Mouse (Mus musculus): Measurements from ENCODE around the gene Ldb3. TPM values are rescaled to one million over a fixed set of nuclear protein-coding genes. Genes with fewer than 3 reads are reported as not detected.

Ldb3 gene
- 1,000 to 10,000 TPM; 1,886 to 2,548 TPM for total RNA-seq (2021)
- long read RNA-seq, experiment 1, partial matches to known transcripts, result 170 of 256 reads
- long read RNA-seq, experiment 1, other reads (novel, unspliced or antisense), result 85 of 256 reads
- long read RNA-seq, experiment 2, partial matches to known transcripts, result 67 of 194 reads
- long read RNA-seq, experiment 2, other reads (novel, unspliced or antisense), result 127 of 194 reads

DNA sequence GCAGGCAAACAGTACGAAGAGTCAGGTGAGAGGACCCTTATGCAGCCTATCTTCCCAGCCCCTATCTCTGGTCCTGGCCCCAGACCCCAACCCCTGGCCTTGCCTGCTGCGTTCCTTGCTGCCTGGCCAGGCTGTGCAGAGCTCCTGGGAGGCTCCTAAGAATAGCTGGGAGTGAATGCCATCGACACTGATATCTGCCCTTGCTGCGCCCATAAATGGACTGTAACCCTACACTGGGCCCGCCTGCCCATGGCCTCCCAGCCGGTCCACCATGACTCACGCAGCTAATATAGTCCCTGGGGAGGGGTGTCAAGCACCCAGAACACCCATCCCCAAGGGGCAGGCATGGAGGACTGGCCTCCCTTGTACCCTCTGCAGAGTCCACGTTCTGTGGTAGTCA, at the start of gene Ldb3:
TSS of gene Ldb3 (minus strand) at position 185 of the 400 bp plus-strand sequence.
- DNase-seq, result peak; percentile 91
- intact Hi-C loops (cut with DNase I), result no loop called here
- H3K27ac ChIP-seq, result peak within 1 kb of the TSS; percentile 99
- no peak for TF ChIP-seq CTCF (IDR thresholded peaks at IDR 0.05)
- peak within 1 kb of the TSS; percentile 88 for H3K4me3 ChIP-seq

DNA sequence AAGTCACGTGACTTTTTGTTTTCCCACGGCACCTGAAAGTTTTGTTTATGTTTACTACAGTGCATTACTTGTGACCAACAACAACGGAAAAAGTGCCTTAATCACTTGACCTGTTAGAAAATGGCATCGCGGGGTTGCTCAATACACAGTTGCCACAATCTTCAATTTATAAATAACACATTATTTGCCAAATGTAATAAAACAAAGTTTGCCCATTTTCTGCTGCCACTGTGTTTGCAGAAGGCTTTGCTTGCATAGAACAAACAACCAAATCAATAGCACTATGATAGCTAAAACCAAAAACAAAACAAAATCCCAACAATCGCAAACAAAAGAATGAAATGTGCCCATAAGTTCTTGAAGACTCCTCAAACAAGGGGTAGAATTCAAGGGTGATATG, 47.2 kb upstream of the Ldb3 start:
- Histone ChIP-seq H3K4me3 (no peak overlapping the region), H3K27ac (no peak overlapping the region)
- no peak for TF ChIP-seq CTCF (IDR thresholded peaks at IDR 0.05)
- intact Hi-C loops (cut with DNase I), result no loop called here
- no peak for DNase-seq

DNA sequence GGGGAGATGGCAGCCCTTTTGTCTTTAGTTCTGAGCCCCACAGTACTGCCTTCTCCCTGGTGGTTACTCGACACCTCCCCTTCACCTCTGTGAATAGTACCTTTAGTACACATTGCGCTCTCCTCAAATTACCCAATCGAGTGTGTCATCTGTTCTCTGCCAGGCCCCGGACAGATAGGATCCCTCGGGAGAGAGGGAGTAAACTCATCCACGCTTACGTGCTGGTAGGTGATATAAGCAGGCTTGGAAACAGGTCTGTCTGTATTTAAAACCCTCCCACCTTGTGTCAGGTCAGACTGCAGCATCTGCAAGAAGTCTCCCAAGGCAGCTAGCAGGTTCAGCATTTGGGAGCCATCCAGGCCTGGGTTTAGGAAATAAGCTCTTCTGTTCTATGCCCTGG, 46.7 kb upstream of the Ldb3 start:
- no peak overlapping the region for H3K27ac ChIP-seq
- DNase-seq, result no peak
- no peak for TF ChIP-seq CTCF (IDR thresholded peaks at IDR 0.05)
- intact Hi-C loops (cut with DNase I), result no loop called here
- H3K4me3 ChIP-seq, result no peak overlapping the region

DNA sequence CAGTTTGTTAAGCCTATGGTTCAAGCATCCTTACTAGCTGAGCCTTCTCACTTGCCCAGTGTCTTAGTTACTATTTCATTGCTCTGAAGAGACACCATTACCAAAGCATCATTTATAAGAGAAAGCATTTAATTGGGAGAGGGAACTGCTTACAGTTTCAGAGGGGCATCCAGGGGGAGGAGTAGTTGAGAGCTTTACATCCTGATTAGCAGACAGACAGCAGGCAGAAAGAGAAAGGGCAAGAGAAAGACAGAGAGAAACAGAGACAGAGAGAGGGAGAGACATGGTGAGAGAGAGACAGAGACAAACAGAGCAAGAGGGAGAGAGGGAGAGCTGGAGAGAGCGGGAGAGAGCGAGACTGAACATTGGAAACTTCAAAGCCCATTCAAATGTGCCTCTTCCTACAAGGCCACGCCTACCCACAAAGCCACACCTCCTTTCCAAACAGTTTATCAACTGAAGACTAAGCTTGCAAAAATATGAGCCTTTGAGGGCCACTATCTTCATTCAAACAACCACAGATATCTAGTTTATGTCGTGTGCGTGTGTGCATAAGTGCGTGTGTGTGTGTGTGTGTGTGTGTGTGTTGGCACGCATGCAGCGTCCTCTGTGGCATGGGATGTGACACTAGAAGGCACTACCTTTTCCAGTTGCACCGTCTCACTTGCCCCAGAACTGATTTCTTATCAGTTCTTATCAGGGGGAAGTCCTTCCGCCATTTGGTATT, 44.4 kb upstream of the Ldb3 start:
- Histone ChIP-seq H3K4me3 (no peak overlapping the region), H3K27ac (no peak overlapping the region)
- no peak for DNase-seq
- intact Hi-C loops (cut with DNase I), result no loop called here
- no peak for TF ChIP-seq CTCF (IDR thresholded peaks at IDR 0.05)

DNA sequence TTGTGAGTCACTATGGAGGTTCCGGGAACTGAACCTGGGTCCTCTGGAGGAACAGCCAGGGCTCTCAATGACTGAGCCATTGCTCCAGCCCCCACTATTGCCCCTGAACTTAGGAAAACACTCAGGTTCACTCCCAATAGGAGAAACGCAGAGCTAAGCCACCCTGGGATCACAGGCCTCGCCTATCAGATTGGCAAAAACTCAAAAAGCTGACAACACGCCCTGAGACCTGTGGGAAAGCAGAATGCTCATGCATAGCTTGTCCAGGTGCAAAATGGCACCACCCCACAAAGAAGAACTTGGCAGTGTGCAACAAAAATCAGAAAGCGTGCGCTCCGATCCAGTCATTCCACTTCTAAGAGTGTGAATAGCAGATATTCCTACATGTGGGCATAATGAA, 38.3 kb upstream of the Ldb3 start:
- no peak for DNase-seq
- intact Hi-C loops (cut with DNase I), result no loop called here
- no peak for TF ChIP-seq CTCF (IDR thresholded peaks at IDR 0.05)
- Histone ChIP-seq H3K4me3 (no peak overlapping the region), H3K27ac (no peak overlapping the region)

DNA sequence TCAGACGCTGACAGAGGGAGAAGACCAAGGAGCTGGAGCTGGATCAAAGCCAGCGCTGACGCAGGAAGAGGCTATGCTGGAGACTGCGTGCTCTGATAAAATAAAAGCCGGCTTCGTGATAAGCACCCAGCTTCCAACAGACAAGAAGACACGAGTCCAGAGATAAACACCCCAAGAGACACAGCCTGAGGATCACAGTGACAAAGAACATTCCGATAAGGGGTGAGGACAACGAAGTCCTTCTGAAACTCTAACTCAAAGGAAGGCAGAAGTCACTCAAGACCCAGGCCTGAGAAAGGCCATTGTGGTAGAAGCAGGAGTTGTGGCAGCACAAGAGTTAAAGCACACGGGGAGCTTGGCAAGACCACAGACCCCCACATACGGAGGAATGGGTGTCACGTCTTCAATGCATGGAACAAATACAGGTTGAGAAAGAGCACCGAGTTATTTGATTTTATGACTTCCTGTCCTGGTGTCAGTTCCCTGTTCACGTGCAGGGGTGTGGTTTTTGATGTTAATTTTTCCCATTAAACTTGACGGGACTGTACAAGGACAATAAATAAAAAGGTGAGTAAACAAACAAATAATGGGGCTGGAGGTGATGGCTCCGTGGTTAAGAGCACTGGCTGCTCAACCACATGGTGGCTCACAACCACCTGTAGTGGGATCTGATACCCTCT, 35.2 kb upstream of the Ldb3 start:
- TF ChIP-seq CTCF (IDR thresholded peaks at IDR 0.05), result no peak
- Histone ChIP-seq H3K4me3 (no peak overlapping the region), H3K27ac (no peak overlapping the region)
- intact Hi-C loops (cut with DNase I), result loop anchor here (5.0 kb wide), 1 partner anchor 49 kb away; the partner anchor contains the start of gene Wapl
- DNase-seq, result no peak

DNA sequence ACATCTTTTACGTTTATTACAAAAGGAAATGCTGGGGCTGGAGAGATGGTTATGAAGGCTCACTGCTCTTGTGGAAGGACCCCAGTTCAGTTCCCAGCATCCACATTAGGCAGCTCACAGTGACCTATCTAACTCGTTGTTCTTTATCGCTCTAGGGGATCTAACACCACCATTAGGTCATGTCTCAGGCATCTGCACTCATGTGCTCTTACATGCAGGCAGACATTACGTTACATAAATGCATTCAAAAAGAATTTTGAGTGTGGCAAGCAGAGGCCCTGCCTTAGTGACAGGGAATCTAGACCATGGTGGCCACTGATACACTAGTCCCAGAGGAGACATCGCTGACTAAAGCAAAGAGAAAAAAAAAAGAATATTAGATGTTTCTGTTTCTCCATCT, 34.6 kb upstream of the Ldb3 start:
- DNase-seq, result no peak
- TF ChIP-seq CTCF (IDR thresholded peaks at IDR 0.05), result no peak
- Histone ChIP-seq H3K4me3 (no peak overlapping the region), H3K27ac (no peak overlapping the region)
- intact Hi-C loops (cut with DNase I), result loop anchor here (5.0 kb wide), 1 partner anchor 49 kb away; the partner anchor contains the start of gene Wapl

DNA sequence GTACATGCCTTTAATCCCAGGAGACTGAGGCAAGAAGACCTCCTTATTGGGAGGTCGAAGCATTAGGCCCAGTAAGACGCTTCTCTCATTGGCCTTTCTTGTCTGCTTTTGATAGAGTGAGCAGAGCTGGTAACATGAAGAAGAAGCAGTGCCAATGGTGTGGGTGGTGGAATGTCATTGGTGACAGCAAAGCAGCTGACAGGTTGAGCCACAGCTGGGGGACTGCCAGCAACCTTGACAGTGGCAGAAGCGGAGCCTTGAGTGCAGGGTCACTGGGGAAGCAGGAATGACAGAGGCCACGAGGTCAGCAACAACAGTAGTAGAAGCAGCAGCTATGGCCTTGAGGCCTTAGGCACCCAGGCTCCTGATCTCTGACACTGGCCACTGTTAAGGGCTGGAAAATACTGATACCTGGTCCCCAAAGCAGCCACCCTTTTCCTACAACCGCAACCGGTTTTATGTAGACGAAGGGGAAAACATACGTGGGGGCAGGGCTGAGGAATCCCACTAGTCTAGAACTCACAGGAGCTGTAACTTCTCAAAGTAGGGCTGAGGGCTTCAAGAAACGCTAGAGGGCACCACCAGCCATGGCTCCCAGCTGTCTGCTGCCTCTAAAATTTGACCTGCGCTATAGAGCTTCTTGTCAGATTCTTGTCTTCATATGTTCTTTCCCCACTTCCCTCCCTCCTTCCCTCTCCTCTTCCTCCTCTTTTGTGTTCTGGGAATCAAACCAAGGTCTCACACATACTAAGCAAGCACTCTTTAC, 32.3 kb upstream of the Ldb3 start:
- intact Hi-C loops (cut with DNase I), result loop anchor here (5.0 kb wide), 1 partner anchor 52 kb away; the partner anchor contains the start of gene Wapl
- DNase-seq, result peak; percentile 58
- TF ChIP-seq CTCF (IDR thresholded peaks at IDR 0.05), result peak; percentile 76
- Histone ChIP-seq H3K4me3 (no peak overlapping the region), H3K27ac (no peak overlapping the region)

DNA sequence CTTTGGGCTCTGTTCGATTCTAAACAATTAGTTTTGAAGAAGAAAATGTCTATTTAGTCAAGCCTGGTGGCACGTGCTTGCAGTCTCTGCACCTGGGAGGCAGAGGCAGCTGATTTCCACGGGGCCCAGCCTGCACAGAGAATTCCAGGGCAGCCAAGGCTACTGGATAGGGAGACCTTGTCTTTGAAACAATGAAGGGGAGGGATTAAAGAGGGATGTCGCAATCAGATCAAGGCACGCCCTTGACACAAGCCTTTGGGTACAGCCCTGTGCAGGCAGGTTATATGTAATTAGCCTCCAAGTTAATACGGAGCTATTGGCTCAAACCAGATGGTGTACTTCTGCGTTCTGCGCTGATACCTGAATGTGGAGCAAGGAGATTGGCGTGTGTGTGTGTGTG, 30.3 kb upstream of the Ldb3 start:
- Histone ChIP-seq H3K4me3 (no peak overlapping the region), H3K27ac (no peak overlapping the region)
- DNase-seq, result no peak
- intact Hi-C loops (cut with DNase I), result loop anchor here (5.0 kb wide), 1 partner anchor 73 kb away; no protein-coding TSS in a partner anchor
- TF ChIP-seq CTCF (IDR thresholded peaks at IDR 0.05), result no peak

DNA sequence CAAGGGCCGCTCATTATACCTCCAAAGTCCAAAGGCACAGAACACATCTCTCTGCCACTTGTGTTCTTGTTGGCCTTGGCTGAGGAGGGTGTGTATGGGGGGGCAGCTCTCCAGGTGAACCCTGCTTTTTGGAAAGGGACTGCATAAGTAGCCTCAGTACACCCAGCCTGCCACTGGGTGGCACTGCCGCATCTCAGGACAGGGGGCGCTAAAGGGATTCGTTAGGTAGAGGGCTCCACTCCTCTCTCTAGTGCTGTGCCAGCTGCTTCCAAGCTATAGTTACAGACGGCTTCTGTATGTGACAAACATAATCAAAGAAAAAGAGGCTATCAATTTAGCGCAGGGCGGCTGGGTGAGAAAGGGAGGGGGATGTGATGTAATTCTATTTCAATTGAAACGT, 28.3 kb upstream of the Ldb3 start:
- peak; percentile 100; the same call in 1 of the 2 replicates for TF ChIP-seq CTCF (IDR thresholded peaks at IDR 0.05)
- intact Hi-C loops (cut with DNase I), result loop anchor here (1.0 to 5.0 kb wide), 3 partner anchors 75 to 161 kb away; no protein-coding TSS in a partner anchor
- Histone ChIP-seq H3K27ac (no peak overlapping the region), H3K4me3 (peak overlapping the region; percentile 40)
- DNase-seq, result peak; percentile 87

DNA sequence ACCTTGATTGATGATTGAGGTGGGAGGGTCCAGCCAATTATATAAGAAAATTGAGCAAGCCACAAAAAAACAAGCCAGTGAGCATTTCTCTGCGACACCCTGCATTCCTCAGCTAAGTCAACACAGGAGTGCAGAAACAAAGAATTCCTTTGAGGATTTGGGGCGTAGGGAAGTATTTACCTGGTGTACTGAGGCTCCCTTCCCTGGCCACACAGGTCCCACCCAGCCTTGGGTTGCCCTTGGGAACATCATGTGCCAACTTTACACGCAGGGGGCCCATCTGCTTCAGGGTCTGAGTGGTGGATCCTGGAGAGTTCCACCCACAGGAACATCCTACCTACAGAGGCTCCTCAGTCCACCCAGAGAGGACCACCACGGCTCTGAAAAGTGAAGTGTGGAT, 27.1 kb upstream of the Ldb3 start:
- no peak overlapping the region for H3K4me3 ChIP-seq
- intact Hi-C loops (cut with DNase I), result loop anchor here (2.0 to 5.0 kb wide), 2 partner anchors 77 to 153 kb away; no protein-coding TSS in a partner anchor
- DNase-seq, result no peak
- no peak for TF ChIP-seq CTCF (IDR thresholded peaks at IDR 0.05)
- no peak overlapping the region for H3K27ac ChIP-seq

DNA sequence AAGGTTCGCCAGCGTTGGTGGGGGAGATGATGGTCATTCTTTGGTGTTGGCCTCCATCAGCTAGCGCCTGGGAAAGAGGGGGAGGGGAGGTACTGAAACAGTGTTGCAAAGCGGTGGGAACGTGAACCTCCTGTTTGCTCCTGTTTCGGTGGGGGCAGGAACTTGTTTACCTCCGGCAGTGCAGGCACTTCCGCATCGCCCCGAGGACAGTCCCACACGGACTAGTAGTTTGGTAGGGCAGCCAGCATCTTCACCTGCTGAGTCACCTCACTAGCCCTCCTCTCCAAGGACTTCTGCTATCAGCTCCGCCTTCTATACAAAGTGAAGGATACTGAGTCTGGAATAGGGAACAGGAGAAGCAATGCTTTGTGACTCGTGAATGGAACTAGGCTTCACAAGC, 26.6 kb upstream of the Ldb3 start:
- no peak for DNase-seq
- Histone ChIP-seq H3K4me3 (peak overlapping the region; percentile 47), H3K27ac (no peak overlapping the region)
- no peak for TF ChIP-seq CTCF (IDR thresholded peaks at IDR 0.05)
- intact Hi-C loops (cut with DNase I), result loop anchor here (5.0 kb wide), 1 partner anchor 77 kb away; no protein-coding TSS in a partner anchor

Data from gastrocnemius, adult 2 months (tissue).